Mouse (Mus musculus): ENCODE data around the gene Tomm20. TPM values are rescaled to one million over a fixed set of nuclear protein-coding genes. Genes with fewer than 3 reads are reported as not detected.

The Tomm20 gene
- polyA plus RNA-seq, 1 experiment from 2014 or later, result 316 TPM

GRCm38 (mm10) chr8:126913241-126914106 lies 32.2 kb downstream of the Tomm20 start:
- DNase-seq (ENCODE audit: low read depth, low spot score) (no peak), ATAC-seq (no peak)
- no peaks in the 10 kb centered on the region for H3K27me3 ChIP-seq
- in situ Hi-C loops (cut with MboI; ENCODE audit: low pct_unique_long_range_greater_than_20kb), result no loop called here
- CTCF ChIA-PET, result interaction anchor here (1.2 kb wide), 1 partner anchor 416 kb away, joined by 3 read pairs; no protein-coding TSS in a partner anchor
- no peak for TF ChIP-seq CTCF (IDR thresholded peaks at IDR 0.05)
- POLR2A ChIA-PET, result no interaction called here

GRCm38 (mm10) chr8:126909371-126909802 lies 36.3 kb downstream of the Tomm20 start:
- in situ Hi-C loops (cut with MboI; ENCODE audit: low pct_unique_long_range_greater_than_20kb), result no loop called here
- TF ChIP-seq CTCF (IDR thresholded peaks at IDR 0.05), result no peak
- no peak for DNase-seq (ENCODE audit: low read depth, low spot score)
- ChIA-PET CTCF (no interaction called here), POLR2A (no interaction called here)
- ATAC-seq, result no peak
- H3K27me3 ChIP-seq, result no peaks in the 10 kb centered on the region

GRCm38 (mm10) chr8:126908805-126909204 lies 36.8 kb downstream of the Tomm20 start:
- ATAC-seq (no peak), DNase-seq (ENCODE audit: low read depth, low spot score) (no peak)
- POLR2A ChIA-PET, result interaction anchor here (0.5 kb wide), 1 partner anchor 56 kb away, joined by 3 read pairs; no protein-coding TSS in a partner anchor
- in situ Hi-C loops (cut with MboI; ENCODE audit: low pct_unique_long_range_greater_than_20kb), result no loop called here
- CTCF ChIA-PET, result no interaction called here
- TF ChIP-seq CTCF (IDR thresholded peaks at IDR 0.05), result no peak
- H3K27me3 ChIP-seq, result no peaks in the 10 kb centered on the region

- in situ Hi-C loops (cut with MboI; ENCODE audit: low pct_unique_long_range_greater_than_20kb), result no loop called here
- no peak for TF ChIP-seq CTCF (IDR thresholded peaks at IDR 0.05)
- DNase-seq (ENCODE audit: low read depth, low spot score) (no peak), ATAC-seq (no peak)
- no peaks in the 10 kb centered on the region for H3K27me3 ChIP-seq
- POLR2A ChIA-PET, result no interaction called here
- CTCF ChIA-PET, result interaction anchor here (1.2 kb wide), 1 partner anchor 13 kb away, joined by 3 read pairs; no protein-coding TSS in a partner anchor
Measured at GRCm38 (mm10) chr8:126907968-126908367, 37.7 kb downstream of the Tomm20 start.

GRCm38 (mm10) chr8:126907374-126907773 lies 38.3 kb downstream of the Tomm20 start:
- ATAC-seq (no peak), DNase-seq (ENCODE audit: low read depth, low spot score) (no peak)
- POLR2A ChIA-PET, result no interaction called here
- in situ Hi-C loops (cut with MboI; ENCODE audit: low pct_unique_long_range_greater_than_20kb), result no loop called here
- TF ChIP-seq CTCF (IDR thresholded peaks at IDR 0.05), result no peak
- no peaks in the 10 kb centered on the region for H3K27me3 ChIP-seq
- CTCF ChIA-PET, result interaction anchor here (1.2 kb wide), 1 partner anchor 13 kb away, joined by 3 read pairs; no protein-coding TSS in a partner anchor

- no peak for ATAC-seq
- ChIA-PET CTCF (no interaction called here), POLR2A (interaction anchor here (0.7 kb wide), 1 partner anchor 37 kb away, joined by 5 read pairs; no protein-coding TSS in a partner anchor)
- in situ Hi-C loops (cut with MboI; ENCODE audit: low pct_unique_long_range_greater_than_20kb), result no loop called here
- no peaks in the 10 kb centered on the region for H3K27me3 ChIP-seq
- no peak for DNase-seq (ENCODE audit: low read depth, low spot score)
- TF ChIP-seq CTCF (IDR thresholded peaks at IDR 0.05), result no peak
Measured at GRCm38 (mm10) chr8:126905387-126905786, 40.3 kb downstream of the Tomm20 start.

- ChIA-PET POLR2A (no interaction called here), CTCF (interaction anchor here (1.3 to 2.5 kb wide), 2 partner anchors 16 to 18 kb away, joined by 5 to 8 read pairs; no protein-coding TSS in a partner anchor)
- no peaks in the 10 kb centered on the region for H3K27me3 ChIP-seq
- ATAC-seq, result no peak
- DNase-seq (ENCODE audit: low read depth, low spot score), result no peak
- TF ChIP-seq CTCF (IDR thresholded peaks at IDR 0.05), result no peak
- in situ Hi-C loops (cut with MboI; ENCODE audit: low pct_unique_long_range_greater_than_20kb), result no loop called here
Measured at GRCm38 (mm10) chr8:126903927-126904326, 41.7 kb downstream of the Tomm20 start.

- no peak for TF ChIP-seq CTCF (IDR thresholded peaks at IDR 0.05)
- ChIA-PET CTCF (interaction anchor here (1.3 to 2.5 kb wide), 2 partner anchors 17 kb away, joined by 5 to 8 read pairs; no protein-coding TSS in a partner anchor), POLR2A (interaction anchor here (1.2 kb wide), 1 partner anchor 10 kb away, joined by 5 read pairs; no protein-coding TSS in a partner anchor)
- in situ Hi-C loops (cut with MboI; ENCODE audit: low pct_unique_long_range_greater_than_20kb), result no loop called here
- no peaks in the 10 kb centered on the region for H3K27me3 ChIP-seq
- DNase-seq (ENCODE audit: low read depth, low spot score) (peak; percentile 81), ATAC-seq (peak; percentile 46)
Measured at GRCm38 (mm10) chr8:126903224-126903895, 42.3 kb downstream of the Tomm20 start.

- ChIA-PET CTCF (no interaction called here), POLR2A (no interaction called here)
- DNase-seq (ENCODE audit: low read depth, low spot score) (no peak), ATAC-seq (no peak)
- H3K27me3 ChIP-seq, result no peaks in the 10 kb centered on the region
- in situ Hi-C loops (cut with MboI; ENCODE audit: low pct_unique_long_range_greater_than_20kb), result no loop called here
- TF ChIP-seq CTCF (IDR thresholded peaks at IDR 0.05), result no peak
Measured at GRCm38 (mm10) chr8:126901612-126902011, 44.0 kb downstream of the Tomm20 start.

- no peaks in the 10 kb centered on the region for H3K27me3 ChIP-seq
- DNase-seq (ENCODE audit: low read depth, low spot score) (no peak), ATAC-seq (no peak)
- ChIA-PET CTCF (no interaction called here), POLR2A (interaction anchor here (0.6 kb wide), 1 partner anchor 68 kb away, joined by 3 read pairs; no protein-coding TSS in a partner anchor)
- TF ChIP-seq CTCF (IDR thresholded peaks at IDR 0.05), result no peak
- in situ Hi-C loops (cut with MboI; ENCODE audit: low pct_unique_long_range_greater_than_20kb), result no loop called here
Measured at GRCm38 (mm10) chr8:126901049-126901448, 44.6 kb downstream of the Tomm20 start.
